Mouse (Mus musculus): ENCODE measurements at regions not wholly inside any gene's neighbourhood (a gene's known extent, or its start where the extent isn't known, plus 50 kb on each side); places are given as distances from the start of the nearest gene placed in this dataset.

DNA sequence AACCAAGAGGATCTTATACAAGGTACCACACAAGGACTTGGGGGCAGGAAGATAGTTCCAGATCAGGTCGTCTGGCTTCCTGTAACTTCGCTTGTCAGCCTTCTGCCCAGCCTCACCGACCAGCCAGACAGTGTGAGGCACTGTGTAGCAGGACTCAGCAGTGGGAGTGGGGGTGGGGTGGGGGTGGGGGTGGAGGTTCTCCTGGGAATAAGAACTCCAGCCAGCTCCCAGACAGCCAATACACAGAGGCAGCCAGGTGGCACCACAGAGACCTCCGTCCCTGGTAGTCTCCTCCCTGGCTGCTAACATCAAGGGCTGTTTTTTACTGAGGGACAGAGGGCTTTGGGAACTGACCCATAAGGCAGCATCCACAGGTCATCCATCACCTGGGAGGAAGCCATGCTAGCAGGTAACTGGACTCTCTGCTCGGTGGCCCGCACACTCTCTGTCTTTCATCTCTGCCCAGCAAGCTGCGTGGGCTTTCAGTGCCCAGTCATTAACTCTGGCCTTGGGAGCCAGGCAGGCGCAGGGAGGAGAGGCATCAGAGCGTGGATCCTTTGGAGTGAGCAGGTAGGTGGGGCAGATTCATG is 60.3 kb upstream of the Wnt4 start:
- no peak for DNase-seq

DNA sequence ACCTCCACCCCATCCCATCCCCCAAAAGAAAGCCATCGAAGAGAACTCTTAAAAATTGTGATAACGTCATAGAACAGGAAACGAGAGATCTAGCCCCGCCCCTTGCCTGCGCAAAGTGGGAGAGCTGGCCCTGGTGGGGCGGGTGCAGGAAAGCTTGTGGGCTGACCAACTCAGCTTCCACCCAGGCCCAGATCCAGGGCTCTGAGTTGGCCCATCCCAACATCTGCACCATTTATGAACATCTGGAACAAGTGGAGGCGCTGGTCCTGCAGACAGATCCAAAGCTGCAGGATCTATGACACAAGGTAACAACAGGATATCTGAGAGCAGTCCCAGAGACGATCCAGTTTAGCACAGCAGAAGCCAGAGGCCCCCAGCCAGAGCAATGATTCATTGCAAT is 62.7 kb upstream of the Wnt4 start:
- no peak for DNase-seq

DNA sequence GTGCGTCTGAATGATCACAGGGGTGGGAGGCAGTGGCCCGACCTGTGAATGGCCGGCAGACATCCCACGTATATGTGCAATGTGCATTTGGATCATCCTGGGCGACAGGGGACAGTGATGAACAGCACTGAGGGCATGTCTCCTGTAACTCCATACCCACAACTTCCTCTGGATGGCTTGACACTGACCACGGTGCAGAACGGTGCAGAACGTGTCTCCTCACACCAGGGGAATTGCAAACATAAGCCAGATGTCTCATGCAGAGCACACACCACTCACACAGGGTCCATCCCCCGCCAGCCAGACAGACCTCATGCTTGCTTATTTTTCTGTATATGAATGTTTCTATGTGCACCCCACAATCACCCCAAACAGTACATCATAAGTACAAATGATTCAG is 64.4 kb upstream of the Wnt4 start:
- DNase-seq = no peak

DNA sequence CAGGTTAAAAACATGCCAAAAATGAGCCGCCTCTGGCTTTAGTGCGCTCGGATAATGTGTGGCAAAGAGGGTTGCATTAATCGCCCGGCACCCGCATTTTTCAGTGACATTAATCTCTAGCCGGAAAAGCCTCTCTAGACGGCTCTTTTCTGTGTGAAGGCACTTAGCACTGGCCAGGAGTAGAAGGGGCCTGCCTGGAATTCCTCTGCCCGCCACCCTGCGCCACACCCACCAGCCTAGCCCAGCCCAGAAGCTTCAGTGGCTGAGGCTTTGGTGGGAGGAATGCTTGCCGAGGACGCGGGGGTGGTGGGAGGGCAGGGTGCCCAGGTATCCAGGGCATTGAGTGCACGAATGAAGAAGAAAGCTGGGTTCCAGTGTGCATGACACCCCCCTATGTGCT is 65.2 kb upstream of the Wnt4 start:
- DNase-seq = no peak

DNA sequence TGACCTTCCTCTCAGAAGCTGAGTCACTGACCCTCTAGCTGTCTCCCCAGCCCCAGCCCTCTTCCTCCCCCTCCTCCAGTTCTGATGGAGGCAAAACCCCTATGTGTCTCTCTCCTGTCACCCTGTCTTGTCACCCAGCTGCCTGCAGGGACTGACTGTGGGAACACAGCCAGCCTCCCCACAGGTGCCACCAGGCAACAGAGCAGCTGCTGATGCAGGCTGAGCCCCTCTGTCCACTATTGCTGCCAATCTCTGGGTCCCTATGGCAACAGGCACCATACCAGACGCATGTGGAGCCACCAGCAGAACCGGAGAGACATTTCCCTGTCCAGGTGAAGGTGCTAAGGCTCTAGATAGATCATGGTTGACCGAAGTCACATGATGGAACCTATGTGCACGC is 66.0 kb upstream of the Wnt4 start:
- no peak for DNase-seq

DNA sequence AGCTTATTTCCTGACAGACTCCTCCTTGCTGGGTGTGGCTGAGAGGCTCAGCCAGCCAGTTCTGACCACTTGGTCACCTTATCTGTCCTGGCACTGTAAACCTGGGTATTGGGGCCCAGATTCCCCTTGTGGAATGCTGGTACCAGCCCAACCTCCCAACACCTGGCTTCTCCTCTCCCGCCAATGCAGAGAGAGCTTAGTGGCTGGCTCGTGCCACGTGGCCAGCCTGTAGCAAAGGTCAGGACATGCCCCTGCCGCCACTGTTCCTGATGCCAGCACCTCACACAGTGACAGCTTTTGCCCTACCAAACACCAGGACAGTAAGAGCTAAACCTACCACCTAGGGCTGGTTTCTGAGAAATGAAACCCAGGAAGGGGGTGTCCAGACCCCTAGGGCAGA is 66.8 kb upstream of the Wnt4 start:
- no peak for DNase-seq

DNA sequence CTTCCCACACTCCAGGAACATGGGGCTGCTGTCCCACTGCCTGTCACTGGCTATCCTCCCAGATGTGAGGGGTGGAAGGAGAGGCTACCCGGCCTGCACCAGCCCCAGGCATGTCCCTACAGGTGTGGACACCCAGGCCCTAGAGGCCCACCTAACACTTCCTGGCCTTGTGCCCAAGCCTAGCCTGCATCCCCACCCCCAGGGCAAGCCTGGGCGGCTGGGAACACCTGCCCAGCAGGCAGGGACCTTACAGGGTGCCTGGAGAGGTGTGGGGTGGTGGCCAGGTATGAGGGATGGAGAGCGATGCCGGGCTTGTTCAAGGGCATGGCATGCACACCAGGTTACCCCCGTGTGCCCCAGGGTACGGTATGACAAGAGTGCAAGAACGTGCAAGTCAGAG is 76.3 kb upstream of the Wnt4 start:
- no peak for DNase-seq

DNA sequence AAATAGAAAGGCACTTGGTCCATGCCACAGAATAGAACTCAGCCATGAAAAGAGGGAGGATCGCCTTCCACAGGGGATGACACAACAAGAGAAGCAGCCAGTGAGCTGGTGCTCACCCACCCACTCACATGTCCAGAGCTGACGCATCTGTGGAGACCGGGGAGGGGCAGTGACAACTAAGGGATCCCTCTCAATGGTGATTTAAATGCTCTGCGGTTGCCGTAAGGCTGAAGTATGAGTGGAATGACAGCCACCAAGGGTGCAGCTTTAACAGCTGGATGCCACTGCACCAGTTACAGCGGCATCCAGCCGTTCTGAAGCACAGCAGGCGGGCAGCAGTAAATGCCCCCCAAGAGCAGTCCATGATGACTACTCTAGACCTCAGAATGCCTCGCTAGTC is 76.9 kb upstream of the Wnt4 start:
- no peak for DNase-seq

DNA sequence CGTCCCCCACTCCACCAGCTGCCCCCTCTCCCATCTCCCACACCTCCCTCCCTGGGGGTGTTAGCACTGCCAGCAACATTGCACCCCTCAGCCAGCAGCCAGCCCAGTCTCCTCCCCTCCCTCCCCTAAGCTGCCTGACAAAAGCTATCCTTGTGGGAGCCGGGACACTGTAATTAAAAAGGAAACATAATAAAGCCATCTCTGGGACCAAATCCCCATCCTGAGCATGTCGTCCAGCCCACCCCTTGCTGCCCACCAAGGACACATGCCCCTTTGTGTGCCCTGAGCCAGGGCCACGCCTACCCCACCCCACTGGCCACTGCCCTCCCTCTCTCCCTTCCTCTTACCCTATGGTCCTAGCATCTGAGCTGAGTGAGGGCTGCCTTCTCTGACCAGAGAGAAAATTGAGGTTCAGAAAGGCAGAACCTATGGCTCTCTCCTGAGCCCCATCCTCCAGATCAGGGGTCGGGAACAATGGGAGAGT is 80.8 kb upstream of the Wnt4 start:
- no peak for DNase-seq

DNA sequence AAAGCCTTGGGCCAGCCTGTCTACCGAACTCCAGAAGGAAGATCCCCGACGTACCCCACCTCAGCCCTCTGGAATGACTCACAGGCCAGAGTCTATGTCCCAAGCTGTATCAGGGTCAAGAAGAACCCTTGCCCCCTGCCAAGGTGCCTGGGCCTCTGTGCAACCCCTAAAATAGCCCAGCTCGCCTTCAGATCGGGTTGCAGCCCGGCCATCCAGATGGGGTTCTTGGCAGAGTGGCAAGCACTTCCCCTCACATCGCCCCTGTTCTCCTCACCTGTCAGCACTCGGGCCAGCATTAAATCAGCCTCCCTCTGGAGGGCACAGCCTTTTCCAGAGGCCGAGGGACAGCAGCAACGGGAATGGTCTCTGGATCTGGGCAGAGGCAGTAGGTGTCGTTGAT is 83.2 kb upstream of the Wnt4 start:
- DNase-seq = no peak

DNA sequence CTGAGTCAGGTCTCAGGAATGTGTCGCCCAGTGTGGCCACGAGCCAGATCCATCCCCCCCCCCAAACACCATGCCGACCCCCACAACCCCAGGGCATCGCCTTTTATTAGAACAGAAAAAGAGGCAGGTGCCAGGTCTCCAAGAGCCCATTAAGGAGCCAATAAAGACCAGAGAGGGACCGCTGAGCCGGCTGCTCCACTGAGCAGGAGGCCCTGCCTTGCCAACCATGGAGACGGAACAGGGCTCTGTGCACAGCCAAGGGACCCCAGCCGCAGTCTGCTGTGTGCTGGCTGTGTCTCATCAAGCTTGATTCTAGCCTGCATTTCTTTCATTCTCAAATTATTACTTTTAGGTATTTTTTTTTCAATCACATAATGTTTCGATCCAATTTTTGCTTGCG is 86.7 kb upstream of the Wnt4 start:
- no peak for DNase-seq

DNA sequence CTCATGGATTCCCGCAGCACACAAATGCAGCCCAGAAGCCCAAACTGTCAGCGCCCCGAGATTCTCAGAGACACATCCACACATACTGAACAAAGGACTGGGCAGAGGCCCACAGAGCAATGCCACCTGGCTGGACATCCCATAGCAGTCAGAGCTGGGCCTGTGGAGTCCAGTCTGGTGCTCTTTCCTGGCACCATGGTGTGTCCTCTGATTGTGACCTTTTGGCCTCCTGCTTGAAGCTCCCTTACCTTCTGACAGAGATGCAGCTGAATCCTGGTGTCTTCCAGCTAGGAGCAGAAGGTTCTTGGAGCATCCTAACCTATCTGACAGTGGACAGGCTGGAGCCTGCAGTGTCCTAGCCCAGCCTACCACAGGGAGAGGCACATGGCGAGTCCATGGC is 87.5 kb upstream of the Wnt4 start:
- no peak for DNase-seq

DNA sequence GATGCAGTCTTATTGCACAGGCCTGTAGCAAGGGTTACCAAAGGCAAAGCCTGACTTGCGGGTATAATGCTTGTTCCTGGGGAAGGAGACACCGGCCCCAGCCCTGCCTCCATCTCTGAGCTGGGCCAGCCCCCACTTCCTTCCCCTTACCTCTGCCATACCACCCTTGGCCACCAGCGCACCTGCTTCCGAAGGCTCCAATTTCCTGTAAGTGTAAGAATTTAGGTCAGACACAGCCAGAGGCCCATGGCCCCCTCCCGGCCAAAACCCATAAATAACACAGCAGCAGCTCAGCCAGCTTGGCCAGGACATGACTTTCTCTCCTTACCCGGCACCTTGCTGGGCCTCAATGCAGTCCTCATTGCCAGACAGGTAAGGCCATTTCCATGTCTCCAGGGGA is 88.2 kb upstream of the Wnt4 start:
- DNase-seq = peak; percentile 7

DNA sequence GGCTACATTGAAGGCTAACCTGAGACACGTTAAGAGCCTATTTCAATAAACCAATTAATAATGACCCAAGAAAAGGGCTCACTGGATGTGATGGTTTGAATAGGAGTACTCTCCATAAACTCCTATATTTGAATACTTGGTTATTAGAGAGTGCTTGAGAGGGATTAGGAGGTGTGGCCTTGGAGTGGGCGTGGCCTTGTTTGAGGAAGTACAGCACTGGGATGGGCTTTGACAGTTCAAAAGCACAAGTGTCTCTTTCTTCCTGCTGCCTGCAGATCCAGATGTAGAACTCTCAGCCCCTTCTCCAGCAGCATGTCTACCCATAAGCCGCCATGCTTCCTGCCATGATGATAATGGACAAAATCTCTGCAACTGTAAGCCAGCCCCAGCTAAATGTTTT is 89.7 kb upstream of the Wnt4 start:
- no peak for DNase-seq

DNA sequence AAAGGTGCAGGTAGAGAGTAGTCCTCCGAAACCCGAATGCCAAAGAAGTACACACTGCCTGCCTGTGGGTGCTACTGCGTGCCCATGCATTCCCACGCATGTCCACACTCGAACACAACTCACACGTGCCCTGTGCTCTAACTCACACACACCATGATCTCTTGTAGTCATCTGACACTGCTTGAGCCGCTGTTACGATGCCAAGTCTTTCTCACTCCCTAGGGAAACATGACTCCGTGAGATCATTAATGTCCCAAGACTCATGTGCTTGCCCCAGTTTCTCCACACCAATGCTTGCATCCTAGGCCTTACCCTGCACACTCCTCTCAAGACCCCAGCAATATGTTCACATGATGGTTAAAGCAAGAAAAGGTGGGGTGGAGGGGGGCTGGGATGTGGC is 90.2 kb upstream of the Wnt4 start:
- DNase-seq = no peak

DNA sequence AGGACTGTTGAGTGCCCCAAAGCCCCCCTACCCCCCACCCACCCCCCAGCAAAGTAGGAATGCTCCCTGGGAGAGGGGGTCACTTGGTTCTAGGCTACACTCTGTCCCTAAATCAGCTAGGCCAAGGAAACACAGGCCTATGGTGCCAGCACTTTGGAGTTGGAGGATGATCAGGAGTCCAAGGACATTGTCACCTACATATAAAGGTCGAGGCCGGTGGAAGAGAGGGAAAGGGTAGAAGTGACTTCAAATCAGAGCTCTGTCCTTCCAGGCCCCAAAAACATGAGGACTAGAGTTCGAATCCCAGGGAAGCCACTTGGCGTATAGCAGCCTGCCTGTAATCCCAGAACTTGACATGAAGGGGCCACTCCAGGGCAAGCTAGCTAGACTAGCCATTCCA is 92.3 kb upstream of the Wnt4 start:
- DNase-seq = no peak

DNA sequence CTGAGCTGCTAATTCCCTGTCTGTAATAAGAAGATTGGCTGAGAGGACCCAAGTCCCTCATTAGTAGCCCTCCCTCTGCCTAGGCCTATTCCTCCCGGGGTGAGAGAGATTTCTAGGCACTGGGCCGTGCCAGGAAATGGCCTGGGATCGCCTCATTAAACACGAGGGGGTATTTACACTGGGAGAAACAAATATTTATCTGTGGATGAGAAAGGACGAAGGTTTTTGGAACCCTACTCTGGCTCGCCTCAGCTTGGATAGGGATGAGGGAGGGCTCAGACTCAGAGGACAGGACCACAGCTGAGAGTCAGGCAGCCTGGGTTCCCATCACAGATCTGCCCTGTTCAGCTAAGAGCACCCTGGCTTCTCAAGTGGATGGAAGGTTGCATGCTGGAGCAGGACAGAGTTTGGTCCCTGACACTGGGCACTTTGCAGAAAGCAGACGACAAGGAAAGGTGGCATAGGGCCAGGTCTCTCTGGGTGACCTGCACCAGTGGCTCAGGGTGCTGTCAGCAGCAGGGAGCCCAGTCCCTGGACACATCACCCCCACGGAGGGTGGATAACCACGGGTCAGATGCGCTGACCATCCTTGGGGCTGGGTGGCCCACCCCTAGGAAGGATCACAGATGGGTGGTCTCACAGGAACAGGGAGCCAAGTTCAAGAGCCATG is 94.0 kb upstream of the Wnt4 start:
- no peak for DNase-seq

DNA sequence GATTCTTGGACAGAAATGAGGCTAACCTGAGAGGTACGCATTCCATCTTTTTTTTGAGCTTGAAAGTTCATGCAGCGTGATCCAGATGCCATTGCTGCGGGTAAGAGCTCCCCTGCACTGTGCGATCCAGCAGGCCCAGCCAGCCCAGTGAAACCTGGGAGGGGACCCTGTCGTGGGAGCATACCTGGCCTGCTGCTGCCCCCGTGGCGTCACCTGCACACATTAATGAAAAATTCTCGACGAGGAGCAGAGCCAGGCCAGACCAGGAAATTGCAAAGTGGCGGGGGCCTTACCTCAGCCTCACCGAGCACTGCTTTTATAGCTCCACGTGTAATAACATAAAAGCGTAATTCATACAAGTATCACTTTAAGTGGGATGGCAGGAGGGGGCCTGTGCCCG is 94.7 kb upstream of the Wnt4 start:
- no peak for DNase-seq

DNA sequence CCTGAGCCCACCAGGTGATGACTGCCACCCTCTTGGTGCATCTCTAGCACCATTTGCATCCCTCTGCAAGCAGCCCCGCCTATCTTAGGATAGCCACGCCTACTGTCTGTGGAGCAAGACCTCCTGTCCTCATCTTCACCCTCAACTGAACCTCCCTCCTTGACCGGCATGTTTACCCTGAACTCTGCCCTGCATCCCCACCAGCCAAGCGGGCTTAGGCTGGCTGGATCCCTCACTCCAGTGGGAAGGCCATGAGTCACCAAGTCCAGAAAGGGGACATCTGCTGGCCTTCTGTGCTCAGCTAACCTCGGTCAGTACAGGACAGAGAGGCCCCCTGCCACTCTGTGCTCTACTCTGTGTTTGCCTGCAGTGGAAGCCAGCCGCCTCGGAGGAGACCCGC is 96.0 kb upstream of the Wnt4 start:
- DNase-seq = no peak

DNA sequence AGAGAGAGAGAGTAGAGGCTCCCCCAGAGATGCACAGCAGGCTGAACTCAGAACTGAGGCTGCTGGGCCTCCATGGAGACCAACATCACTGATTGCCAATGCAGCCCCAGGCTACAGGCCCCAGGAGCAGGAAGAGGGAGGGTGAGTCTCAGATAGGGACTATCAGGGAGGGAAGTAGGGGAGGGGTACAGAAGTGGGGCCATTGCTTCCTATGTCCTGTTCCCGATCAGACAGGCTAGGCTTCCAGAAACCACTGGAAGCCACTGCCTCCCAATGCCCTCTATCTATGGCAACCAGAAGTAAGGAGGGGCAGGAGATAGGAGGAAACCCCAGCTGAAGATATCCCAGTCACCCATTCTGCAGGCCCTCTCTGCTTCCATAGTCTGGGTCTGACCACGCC is 97.2 kb upstream of the Wnt4 start:
- no peak for DNase-seq

DNA sequence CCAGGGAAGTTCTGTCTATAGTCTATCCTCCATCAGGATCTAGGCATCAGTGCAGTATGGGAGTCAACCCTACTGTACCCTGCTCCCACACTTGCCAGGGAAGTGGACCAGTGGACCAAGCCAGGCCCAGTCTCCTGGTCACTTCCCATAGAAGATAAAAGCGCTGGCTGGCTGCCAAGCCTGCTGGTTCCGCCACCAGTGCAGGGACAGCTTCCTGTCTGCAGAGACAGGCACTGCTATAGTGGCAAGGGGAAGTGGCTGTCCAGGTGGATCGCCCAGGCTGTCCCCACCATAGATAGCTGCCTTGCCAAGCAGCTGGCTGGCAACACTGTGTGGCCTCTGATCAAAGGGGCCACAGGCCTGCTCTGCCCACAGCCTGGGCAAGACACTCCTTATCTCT is 98.5 kb upstream of the Wnt4 start:
- peak; percentile 32 for DNase-seq

DNA sequence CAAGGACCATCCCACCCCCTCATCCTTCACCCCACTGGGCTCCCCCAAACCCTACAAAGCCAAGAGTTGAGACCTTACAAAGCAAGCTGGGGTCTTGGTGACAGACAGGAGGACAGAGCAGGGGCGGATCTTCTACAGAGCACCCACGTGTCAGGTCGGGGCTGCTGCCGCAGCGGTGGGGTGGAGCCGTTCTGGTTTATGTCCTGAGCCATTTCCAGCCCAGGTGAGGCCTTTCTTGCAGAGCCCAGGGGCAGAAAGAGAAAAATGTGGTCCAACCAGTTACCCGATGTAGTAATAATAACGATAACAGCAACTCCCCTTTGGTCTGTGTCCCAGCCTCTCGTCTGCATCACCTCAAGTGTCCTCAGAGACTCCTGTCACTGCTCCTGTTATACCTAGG is 112.4 kb upstream of the Wnt4 start:
- DNase-seq = peak; percentile 41

DNA sequence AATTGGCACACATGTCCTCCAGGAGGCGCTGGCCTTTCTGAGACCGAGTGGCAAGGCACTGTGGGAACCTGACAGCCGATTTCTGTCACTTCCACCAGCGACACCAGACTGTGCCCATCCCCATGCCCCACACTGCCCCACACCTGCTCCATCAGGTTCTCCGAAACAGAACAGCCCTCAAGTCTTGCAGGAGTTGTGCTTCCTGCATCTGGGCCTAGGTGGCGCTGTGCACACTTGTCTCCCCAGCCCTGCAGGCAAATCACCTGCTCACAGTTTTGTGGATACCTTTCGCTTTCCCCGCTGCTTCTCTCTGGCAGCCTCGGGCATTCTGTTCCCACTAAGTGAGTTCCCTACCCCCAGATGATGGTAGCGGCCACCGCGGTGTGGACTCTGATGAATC is 112.9 kb upstream of the Wnt4 start:
- DNase-seq = peak; percentile 83

DNA sequence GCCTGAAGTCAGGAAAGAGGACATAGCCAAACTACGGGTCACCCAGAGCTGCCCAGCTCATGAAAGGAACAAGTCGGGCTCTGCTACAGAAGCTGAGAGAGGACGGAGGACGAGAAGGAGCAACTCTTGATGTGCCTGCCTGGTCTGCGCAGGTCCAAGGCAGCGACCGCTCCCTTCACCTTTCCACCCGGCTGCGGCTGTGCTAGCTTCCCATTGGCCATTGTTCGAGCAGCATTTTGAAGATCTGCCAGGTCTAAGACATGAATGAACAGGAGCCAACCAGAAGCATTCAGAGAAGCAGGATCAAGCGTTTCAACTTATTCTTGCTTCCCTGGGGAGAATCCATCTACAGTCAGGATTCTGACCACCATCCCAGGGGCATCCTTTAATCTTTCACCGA is 113.3 kb upstream of the Wnt4 start:
- DNase-seq = peak; percentile 11

DNA sequence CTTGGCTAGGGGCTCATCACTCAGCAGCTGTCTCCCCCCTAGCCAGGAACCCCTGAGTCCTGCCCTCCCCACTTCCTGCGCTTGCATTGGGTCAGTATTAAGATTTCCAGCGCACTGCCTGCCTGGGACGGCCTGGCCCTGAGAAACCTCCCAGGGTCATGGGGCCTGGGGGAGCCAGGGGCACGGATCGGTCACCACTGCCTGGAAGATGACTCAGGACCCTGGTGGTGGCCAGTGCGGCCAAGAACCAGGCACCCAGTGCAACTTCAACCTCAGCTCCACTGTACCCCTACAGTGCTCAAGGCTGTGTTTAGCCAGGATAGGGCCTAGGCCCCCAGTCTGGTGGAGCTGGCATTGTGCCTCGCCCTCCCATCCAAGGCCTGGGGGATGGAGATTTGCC is 111.9 kb upstream of the Zbtb40 start:
- no peak for DNase-seq

Data from kidney, adult 9 months (tissue).